Mouse (Mus musculus) neutrophil, adult 59 days (primary cell): ENCODE data around the gene Wbp2. TPM values are rescaled to one million over a fixed set of nuclear protein-coding genes. Genes with fewer than 3 reads are reported as not detected.

ENCODE experiments used
- total RNA-seq, 2 experiments: library from RNA; stranded (reverse); gene quantifications; 1 replicate in 1 of 2; 2 replicates in 1 of 2; pipeline ENCODE4 v1.2.4; 2023

The Wbp2 gene
- total RNA-seq, result 100 to 1,000 TPM; 160 to 163 TPM

GRCm38 (mm10) chr11:116086258-116087193 is at the start of gene Wbp2:
Gene Wbp2, minus strand, starts transcription at chr11:116086995.

DNA sequence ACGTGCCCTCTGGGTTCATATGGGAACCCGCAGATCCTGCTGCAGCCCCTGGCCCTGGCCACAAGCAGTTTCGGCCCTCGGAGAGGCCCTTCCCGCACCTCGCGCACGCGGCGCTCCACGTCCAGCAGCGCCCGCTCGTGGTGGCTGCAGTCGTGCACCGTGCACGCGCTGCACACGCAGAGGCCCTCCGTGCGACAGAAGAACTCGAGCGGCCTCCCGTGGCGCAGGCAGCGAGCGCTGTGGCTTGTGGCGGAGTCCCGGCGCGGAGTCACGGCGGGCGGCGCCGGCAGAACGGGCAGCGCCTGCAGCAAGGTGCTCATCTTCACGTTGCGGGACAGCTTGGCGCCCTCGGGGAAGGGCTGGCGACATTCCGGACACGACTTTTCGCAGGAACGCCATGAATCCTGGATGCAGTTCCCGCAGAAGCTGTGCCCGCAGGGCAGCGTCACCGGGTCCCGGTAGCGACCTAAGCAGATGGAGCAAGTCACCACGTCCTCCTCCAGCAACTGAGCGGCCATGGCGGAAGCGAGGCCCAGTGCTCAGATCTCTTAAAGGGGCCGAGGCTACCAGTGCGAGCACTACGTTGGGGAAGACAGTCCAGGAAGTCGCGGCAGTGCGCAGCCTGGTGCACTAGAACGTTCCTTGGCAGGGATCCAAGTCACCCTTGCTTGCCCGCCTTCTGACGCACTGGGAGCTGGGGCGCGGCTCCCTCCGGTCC is 43.9 kb upstream of the Wbp2 start, which contains the start of gene Trim65:
Trim65 (minus strand) TSS at position 641 of the 718 bp plus-strand sequence.

DNA sequence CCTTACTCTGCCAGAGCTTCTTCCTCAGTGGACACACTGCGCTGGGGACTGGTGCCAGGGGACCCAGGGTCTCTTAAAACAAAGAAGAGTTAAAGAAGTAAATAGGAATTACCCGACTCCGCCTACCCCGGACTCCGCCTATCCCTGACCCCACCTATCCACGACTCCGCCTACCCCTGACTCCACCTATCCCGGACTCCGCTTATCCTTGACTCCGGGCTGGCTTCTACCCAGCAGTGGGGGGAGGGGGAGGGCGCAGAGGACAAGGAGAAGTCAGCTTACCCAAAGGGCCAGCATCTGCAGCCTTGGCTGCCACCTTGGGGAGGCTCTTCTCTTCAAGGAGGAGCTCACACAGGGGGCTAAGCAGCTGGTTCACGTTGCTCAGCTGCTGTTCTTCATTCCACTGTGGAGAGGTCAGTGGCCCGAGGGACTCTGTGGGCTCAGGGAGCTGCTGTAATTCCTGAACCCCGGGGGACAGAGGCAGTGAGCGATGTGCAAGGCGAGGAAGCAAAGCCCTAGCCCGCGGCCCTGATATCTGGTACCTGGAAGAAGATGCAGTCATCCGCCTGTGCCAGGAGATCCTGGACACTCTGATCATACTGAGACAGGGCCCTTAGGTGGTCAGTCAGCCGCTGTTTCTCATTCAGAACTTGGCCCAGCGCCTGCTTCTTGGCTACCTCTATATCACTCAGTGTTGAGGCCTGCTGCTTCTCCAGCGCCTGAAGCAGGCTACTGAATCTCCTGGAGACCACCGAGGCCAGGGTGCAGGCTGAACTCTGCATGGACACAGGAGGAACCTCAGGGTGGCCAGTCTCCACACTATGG is 40.6 kb upstream of the Wbp2 start, which contains the start of gene Trim47:
Trim47 (minus strand) TSS at position 55 of the 825 bp plus-strand sequence.

GRCm38 (mm10) chr11:116077446-116078204 is 9.2 kb downstream of the Wbp2 start, which contains the start of gene Unc13d:
Gene Unc13d, minus strand, starts transcription at chr11:116077961.

GRCm38 (mm10) chr11:116030088-116030897 is 56.5 kb downstream of the Wbp2 start, which contains the start of gene Unk:
Gene Unk, plus strand, starts transcription at chr11:116030322.

Other genes with a start within 250 kb of the Wbp2 start
- gene Myo15b, start 228.6 kb downstream of the Wbp2 start, total RNA-seq, result 1 to 10 TPM; 1.2 to 1.8 TPM
- gene Smim5, start 187.0 kb downstream of the Wbp2 start, total RNA-seq, result 10 to 100 TPM; 57.4 to 58.2 TPM
- gene Smim6, start 175.0 kb downstream of the Wbp2 start, total RNA-seq, result 1 to 10 TPM; 5.2 to 5.3 TPM
- gene Sap30bp, start 153.7 kb downstream of the Wbp2 start, total RNA-seq, result 10 to 100 TPM; 23.9 to 28.2 TPM
- 10 to 100 TPM; 22.8 to 26.1 TPM for gene Recql5, start 153.5 kb downstream of the Wbp2 start, total RNA-seq
- under 1 TPM in 1 of 2 experiments, not detected in 1; 0.07 TPM for gene Itgb4, start 112.3 kb downstream of the Wbp2 start, total RNA-seq
- gene Galk1, start 74.3 kb downstream of the Wbp2 start, total RNA-seq, result 1 to 10 TPM; 8.4 to 8.5 TPM
- 1,000 to 10,000 TPM; 3,439 to 3,559 TPM for gene H3f3b, start 59.0 kb downstream of the Wbp2 start, total RNA-seq
- 10 to 100 TPM; 23.5 to 24.4 TPM for gene Unk, start 56.7 kb downstream of the Wbp2 start, total RNA-seq
- gene Unc13d, start 9.0 kb downstream of the Wbp2 start, total RNA-seq, result 10 to 100 TPM; 88.5 to 94.2 TPM
- 1 to 10 TPM; 1.4 to 2.1 TPM for gene Trim47, start 40.2 kb upstream of the Wbp2 start, total RNA-seq
- 1 to 10 TPM; 5.8 to 8.1 TPM for gene Trim65, start 44.1 kb upstream of the Wbp2 start, total RNA-seq
- 10 to 100 TPM; 14.5 to 20.1 TPM for gene Mrpl38, start 51.9 kb upstream of the Wbp2 start, total RNA-seq
- 1 to 10 TPM; 5.8 to 9.9 TPM for gene Fbf1, start 81.2 kb upstream of the Wbp2 start, total RNA-seq
- 10 to 100 TPM; 32.1 to 33.1 TPM for gene Ten1, start 111.9 kb upstream of the Wbp2 start, total RNA-seq
- gene Acox1, start 112.0 kb upstream of the Wbp2 start, total RNA-seq, result 10 to 100 TPM; 29.1 to 32.8 TPM
- gene Evpl, start 151.1 kb upstream of the Wbp2 start, total RNA-seq, result under 1 TPM in 1 of 2 experiments, not detected in 1; 0.09 TPM
- 10 to 100 TPM; 35.3 to 37.0 TPM for gene Srp68, start 187.2 kb upstream of the Wbp2 start, total RNA-seq
- gene Galr2, start 193.9 kb upstream of the Wbp2 start, total RNA-seq, result not detected
- 10 to 100 TPM; 39.2 to 47.8 TPM for gene Exoc7, start 220.2 kb upstream of the Wbp2 start, total RNA-seq
- gene Foxj1, start 248.4 kb upstream of the Wbp2 start, total RNA-seq, result under 1 TPM in 1 of 2 experiments, not detected in 1; 0.13 TPM